Mouse (Mus musculus) adrenal gland, postnatal 25 days (tissue): ENCODE results near the gene Avp. TPM values are rescaled to one million over a fixed set of nuclear protein-coding genes. Genes with fewer than 3 reads are reported as not detected.
"Not testable (repeated sequence)": the region's sequence is repeated elsewhere in the genome, so short reads cannot be mapped to it uniquely, and the experiment has no call there.

ENCODE experiments used
- DNase-seq: peaks from one replicate; pipeline ENCODE4 v3.0.0; 2021; ENCODE audit warnings: mixed read lengths
- long read RNA-seq: library from polyadenylated mRNA; stranded (forward); transcript quantifications from one replicate; pipeline ENCODE4 v2.0.0, GENCODE M21; 2021
- total RNA-seq: library from RNA; stranded (reverse); gene quantifications from 2 replicates; pipeline ENCODE4 v1.2.3, GENCODE M21; 2021

The Avp gene
- total RNA-seq, result not detected in 2 replicates
- long read RNA-seq, result 0 reads

DNA sequence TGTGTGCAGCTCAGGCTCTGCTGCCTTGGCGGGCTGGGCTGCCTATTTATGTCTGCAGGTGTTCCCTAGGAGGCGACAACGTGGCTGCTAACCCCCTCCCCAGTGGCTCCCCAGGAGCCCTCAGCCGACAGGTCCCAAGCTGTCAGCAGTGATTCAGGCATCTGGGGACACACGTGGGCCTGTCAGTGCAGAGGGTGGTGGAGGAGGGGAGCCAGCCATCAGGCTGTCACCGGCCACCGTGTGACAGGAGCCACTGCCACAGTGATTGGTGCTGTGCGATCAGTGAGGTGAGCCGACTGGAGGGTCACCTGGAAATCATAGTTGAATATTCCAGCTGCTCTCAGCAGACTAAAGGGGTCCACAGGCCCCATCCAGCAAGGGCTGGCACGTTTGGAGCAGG lies at the start of gene Avp:
Gene Avp, minus strand, starts transcription at position 3 of the 400 bp plus-strand sequence.
- no peak for DNase-seq

DNA sequence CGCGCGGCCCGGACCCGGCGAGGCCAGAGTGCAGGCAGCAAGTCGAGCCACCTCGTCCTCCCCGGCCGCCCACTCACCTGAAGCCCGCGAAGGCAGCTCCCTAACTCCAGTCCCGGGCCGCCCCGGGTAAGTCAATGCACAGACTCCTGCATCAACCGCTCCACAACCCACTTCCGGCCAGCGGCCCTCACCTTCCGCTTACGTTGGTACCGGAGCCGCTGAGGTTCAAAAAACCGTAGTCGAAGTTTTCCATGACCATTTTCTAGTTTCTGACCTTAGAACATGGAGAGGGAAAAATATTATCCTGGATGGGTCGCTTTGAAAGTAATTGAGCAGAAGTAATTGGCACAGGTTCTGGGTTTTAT lies 47.5 kb upstream of the Avp start, which contains the start of the genes Fastkd5 and Ubox5:
Gene Fastkd5, minus strand, starts transcription at position 189 of the 365 bp plus-strand sequence.
Gene Ubox5, minus strand, starts transcription at position 200 of the 365 bp plus-strand sequence.
- peak; percentile 91 for DNase-seq

DNA sequence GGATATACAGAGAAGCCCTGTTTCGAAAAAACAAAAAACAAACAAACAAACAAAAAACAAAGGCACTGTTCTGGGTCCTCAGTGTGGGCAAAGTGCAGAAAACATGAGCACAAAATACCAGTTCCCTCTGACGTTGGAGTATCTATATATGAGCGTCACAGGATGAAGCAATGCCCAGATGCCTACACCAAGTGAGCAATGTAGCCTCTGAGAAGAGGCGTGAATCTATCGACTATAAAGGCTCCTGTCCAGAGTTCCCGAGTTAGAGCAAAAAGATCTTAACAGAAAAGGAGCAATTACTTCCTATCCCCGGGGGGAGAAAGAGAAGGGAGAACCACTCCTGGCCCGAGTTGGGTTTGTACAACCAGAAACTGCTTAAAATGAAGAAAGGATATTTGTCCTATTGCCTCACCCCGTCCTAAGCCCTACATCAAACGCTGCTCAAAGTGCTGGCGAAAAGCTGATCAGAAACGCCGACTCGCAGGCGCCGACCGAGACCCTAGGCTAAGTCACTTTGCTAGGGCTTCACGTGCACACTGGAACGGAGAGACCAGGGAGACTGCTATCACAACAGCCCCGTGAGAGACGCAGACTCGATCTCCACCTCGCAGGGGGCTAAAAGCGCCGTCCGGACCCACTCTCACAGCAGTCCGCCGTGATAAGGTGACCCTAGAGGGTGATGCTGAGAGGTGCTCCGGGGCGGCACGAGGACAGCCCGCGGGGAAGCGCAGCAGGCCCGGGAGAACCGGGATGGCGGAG lies 46.9 kb upstream of the Avp start:
- DNase-seq, result peak; percentile 22

- DNase-seq, result no peak
These were observed 46.1 kb upstream of the Avp start for GRCm38 (mm10) chr2:130628424-130628823.

GRCm38 (mm10) chr2:130618972-130619371 lies 36.6 kb upstream of the Avp start:
- no peak for DNase-seq

DNA sequence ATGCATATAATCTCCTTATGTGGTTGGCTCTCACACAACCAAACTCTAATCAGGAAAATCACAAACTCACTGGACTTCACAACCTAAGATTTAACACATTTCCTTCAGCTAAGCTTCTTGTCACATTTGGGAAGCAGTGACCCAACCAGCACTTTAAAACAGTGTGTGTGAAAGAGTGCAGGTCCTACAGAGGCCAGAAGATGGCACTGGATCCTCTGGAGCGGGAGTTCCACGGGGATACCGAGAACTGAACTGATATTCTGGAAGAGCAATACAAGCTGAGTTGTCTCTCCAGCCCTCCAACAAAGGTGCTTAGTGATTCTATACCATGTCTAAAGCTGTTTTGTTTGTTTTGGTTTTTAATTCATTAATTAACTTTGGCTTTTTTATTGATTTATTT lies 30.7 kb upstream of the Avp start:
- DNase-seq, result no peak

GRCm38 (mm10) chr2:130602195-130602594 lies 19.8 kb upstream of the Avp start:
- DNase-seq, result no peak

- no peak for DNase-seq
These were observed 16.0 kb upstream of the Avp start for GRCm38 (mm10) chr2:130598399-130598798.

DNA sequence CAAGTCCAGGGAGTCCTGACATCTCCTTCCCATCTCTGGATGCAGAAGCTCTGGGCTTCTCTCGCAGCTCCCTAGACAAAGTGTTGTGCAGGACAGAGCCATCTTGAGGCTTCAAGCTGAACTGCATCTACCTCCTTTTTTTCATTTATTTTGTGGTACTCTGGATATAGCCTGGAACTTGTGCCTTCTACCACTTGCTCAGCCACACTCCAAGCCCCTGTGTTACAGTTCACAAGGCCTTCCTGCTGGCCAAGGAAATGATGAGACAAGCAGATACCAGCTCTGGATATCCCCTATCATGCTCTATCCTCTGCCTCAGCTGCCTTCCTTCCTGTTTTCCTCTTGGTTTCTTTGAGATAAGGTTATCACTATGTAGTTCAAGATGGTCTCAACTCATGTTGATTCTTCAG lies 15.3 kb upstream of the Avp start:
- DNase-seq, result no peak

- DNase-seq, result no peak
These were observed 13.2 kb upstream of the Avp start for GRCm38 (mm10) chr2:130595596-130595995.

- no peak for DNase-seq
These were observed 8.7 kb upstream of the Avp start for GRCm38 (mm10) chr2:130591016-130591415.

DNA sequence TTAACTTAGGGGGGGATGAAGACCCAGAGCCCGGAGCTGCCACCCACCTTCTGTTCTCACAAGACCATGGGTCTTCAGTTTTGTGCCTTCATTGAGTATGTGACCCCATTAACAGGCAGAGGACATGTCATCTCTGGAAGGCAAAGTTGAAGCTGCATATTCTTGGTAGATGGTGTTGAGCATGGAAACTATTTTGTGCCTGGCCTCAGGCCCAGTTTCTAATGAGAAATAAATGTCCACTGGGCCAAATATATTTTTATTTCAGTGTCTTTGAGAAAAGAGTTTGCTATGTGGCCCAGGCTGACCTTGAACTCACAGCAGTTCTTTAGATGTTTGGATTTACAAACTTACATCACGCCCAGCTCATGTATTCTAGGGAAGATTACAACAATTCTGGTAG lies 7.4 kb upstream of the Avp start:
- DNase-seq, result no peak

GRCm38 (mm10) chr2:130589157-130589556 lies 6.8 kb upstream of the Avp start:
- DNase-seq, result no peak

DNA sequence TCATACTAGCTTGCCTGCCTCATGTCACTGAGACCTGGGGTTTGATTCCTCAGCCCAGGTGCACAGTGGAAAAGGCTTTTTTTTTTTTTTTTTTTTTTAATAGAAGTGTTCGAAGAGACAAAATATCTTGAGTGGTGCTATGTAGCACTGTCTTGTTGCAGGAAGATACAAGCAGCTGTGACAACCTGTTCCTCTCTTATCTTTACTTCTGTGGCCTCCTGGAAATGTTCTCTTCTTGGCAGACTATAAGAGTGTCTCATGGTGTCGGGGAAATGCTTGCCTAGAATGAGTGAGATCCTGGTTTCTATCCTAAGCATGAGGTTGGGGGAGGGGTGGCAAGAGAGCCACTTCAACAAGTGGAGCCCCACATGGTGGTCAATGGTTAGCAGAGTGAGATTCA lies 6.0 kb upstream of the Avp start:
- no peak for DNase-seq

- DNase-seq, result no peak
These were observed 3.7 kb upstream of the Avp start for GRCm38 (mm10) chr2:130586016-130586415.

- DNase-seq, result no peak
These were observed 1.7 kb upstream of the Avp start for GRCm38 (mm10) chr2:130583902-130584560.

- DNase-seq, result no peak
These were observed 1.2 kb downstream of the Avp start for GRCm38 (mm10) chr2:130581201-130581600.

DNA sequence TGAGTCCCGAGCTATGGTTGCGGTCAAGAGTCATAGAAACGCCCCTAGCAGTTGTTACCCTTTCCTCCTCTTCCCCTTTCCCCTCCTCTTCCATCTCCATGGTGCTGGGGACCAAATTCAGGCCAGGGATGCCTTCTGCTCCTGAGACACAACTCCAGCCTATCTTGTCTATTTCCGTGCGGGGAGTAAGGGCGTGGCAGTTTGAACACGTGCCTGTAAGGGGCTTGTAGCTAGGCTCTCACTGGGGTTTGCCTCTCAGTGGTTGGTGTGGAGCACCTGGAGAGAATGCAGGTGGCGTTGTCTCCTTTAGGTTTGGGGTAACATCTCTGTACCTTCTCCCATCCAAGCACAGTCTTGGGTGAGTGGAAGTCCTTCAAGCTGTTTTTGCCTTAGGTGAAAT lies 2.6 kb downstream of the Avp start:
- no peak for DNase-seq

GRCm38 (mm10) chr2:130578148-130578547 lies 4.2 kb downstream of the Avp start:
- DNase-seq, result peak; percentile 80

DNA sequence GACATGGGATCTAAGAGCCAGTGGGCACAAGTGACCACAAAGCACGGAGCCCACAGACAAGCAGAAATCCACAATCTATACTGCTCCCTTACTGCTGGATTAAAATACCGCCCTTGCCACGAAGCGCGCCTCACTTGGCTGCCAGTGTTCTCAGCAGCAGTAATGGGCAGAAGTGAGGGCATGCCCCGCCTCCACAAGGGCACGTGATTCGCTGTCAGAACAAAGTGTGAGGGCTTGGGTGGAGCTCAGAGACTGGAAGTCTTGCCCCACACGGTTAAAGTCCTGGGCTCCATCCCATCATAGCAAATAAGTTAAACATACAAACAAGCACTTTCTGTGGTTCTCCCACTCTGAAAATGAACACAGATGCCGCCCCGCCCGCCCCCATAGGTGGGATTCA lies 4.7 kb downstream of the Avp start:
- peak; percentile 43 for DNase-seq

DNA sequence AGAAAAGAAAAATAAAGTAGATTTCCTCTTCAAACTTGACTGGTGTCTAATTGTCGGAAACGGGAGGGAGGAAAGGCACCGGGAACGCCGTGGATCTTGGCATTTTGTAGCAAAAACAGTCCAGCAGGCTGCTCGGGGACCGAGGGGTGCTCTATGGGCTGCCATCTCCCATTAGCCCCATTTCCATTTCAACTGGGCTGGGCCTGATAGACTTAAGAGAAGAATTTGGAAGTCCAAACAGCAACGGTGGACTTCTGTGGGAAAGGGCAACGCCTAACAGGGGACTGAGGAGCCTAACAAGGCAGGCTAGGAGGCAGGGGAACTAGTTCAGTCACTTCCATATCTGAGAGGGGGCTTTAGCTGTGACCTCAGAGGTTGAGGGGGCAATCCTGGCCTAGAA lies 5.3 kb downstream of the Avp start:
- DNase-seq, result no peak

GRCm38 (mm10) chr2:130576564-130576963 lies 5.8 kb downstream of the Avp start:
- not testable (repeated sequence) for DNase-seq

DNA sequence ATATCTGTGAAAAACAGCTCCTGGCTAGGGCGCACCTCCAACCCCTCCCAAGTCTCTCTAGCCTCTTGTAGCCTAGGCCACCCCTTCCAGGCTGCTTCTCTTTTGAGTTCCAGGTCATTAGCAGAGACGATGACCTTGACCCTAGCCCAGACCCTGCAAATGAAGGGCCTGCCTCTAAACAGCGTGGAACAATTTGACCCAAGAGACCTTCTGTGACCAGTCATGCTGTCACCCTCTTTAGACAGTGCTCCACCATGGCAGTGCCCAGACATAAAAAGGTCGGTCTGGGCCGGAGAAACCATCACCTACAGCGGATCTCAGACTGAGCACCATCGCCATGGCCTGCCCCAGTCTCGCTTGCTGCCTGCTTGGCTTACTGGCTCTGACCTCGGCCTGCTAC lies 6.5 kb downstream of the Avp start, which contains the start of gene Oxt:
Gene Oxt, plus strand, starts transcription at position 301 of the 400 bp plus-strand sequence.
- DNase-seq, result no peak

DNA sequence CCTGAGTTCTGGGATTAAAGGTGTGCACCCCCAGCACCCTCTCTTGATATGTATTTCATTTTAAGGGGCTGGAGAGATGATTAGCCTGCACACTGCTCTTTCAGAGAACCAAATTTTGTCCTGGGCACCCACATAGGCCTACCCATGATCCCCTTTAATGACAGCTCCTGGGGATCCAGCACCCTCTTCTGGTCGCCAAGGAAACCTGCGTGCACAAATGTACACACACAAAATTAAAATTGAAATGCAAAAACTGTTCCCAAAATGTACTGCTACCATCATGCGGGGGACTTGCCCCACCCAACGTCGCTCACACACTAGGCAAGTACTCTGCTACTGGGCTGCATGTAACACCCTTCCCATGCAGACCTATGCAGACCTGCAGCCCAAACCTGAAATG lies 7.4 kb downstream of the Avp start:
- no peak for DNase-seq
